Comparison of ENCODE assay signal across 10 mouse cellular contexts in genomic region chr7:140228476-140228875, GRCm38 (mm10).
DNase-seq lines count a peak whose midpoint lies in the region.
"Had no signal": no experiment of that assay in that cellular context is flagged by ENCODE, and none has a peak within 500 bp of the region (broad histone marks: within the 10 kb centered on the region; RNA-seq: fewer than 3 reads in every experiment).

No protein-coding gene starts in this region.

- DNase-seq in cerebellum, postnatal 14 days: peak; percentile 13 to 39
- DNase-seq in cerebellum, adult 8-10 months: no peak
- peak; percentile 11 to 51 for DNase-seq in spleen, postnatal 4 days (ENCODE audit: low spot score in 2 of 2)
- no peak for DNase-seq in spleen, postnatal 10 days (ENCODE audit: low spot score in 2 of 2)
- peak; percentile 74 for DNase-seq in kidney, adult 9 months
- no peak for DNase-seq in right cerebral cortex, postnatal 10 days (ENCODE audit: low spot score in 2 of 2)
- no peak for DNase-seq in testis, postnatal 14 days (ENCODE audit: low spot score)
- DNase-seq: cerebellum, adult 9-11 months; forebrain, postnatal 0 days; thymus, adult 18-20 months had no signal

Comparison
In these comparisons a context has a peak if more than half of its experiments do, and no peak if none do; other contexts are left out.
1. DNase-seq: peak in cerebellum, postnatal 14 days (2 of 2), spleen, postnatal 4 days (2 of 2) and kidney, adult 9 months (single experiment); none in cerebellum, adult 8-10 months (single experiment), spleen, postnatal 10 days (0 of 2), right cerebral cortex, postnatal 10 days (0 of 2) and testis, postnatal 14 days (single experiment).